Mouse (Mus musculus) frontal cortex, postnatal 36 days (tissue): Measurements from ENCODE around the gene Magix.

Experiments used
- DNase-seq, 2 experiments: peaks; one replicate each; pipeline ENCODE4 v3.0.0; 2022; ENCODE audit warnings: low spot score in 2 of 2

The Magix gene

GRCm38 (mm10) chrX:7674284-7675000, 6.6 kb downstream of the Magix start:
- DNase-seq: no peak

DNA sequence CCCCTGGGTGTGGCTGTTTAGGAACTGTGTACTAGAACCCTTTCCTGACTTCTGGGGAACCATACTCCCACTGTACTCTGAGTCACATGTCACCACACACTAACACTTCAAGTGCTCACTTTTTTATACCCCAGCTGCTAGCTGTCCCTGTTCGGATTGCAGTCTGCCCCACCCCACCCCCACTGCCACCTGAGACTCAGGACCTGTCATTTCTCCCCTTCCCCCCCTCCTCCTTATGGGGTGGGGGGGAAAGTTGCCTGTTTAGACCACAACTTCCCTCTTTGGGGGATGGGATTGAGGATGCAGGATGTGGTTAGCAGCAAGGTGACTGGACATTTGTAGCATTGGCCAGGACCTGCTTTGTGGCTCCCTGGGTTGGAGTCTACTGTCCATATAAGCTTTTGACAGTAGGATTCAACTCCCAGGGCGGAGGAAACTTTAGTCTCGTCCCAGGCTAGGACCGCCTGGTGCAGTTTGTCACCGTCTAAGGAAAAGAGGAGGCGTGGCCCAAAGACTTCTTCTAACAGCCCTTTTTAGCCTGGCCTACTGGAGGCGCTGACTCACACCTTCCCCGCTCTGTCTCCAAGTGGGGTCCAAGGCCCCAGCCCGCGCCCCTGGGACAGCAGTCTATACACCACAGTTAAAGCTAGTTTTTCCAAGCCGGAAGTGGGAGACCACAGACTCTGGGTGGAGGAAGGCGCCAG, 7.3 kb downstream of the Magix start:
- no peak for DNase-seq

DNA sequence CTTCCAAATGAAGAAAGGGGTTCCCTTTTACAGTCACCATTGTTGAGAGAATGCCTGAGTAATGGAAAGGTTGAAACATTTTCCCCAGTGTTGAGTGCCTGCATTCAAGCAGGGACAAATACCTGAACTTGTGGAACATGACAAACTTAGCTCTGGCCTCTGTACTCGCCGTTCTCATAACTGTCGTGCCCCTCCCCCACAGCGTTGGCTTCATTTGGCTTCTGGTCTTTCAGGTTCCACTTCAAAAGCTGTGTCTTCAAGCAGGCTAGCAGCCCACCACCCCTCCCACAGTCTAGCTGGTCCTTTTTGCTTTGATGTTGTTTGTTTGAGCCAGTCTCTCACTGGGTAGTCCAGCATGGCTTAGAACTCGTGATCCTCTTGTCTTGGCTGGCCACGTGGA, 8.3 kb downstream of the Magix start:
- DNase-seq: no peak

GRCm38 (mm10) chrX:7670921-7671623, 10.0 kb downstream of the Magix start, which contains the start of gene Plp2:
Gene Plp2, minus strand, starts transcription at chrX:7671390.
- no peak for DNase-seq

- peak in 1 of 2 experiments; percentile 30 for DNase-seq
These were observed 10.6 kb downstream of the Magix start for GRCm38 (mm10) chrX:7670390-7670881.

- DNase-seq: no peak
These were observed 15.1 kb downstream of the Magix start for GRCm38 (mm10) chrX:7665739-7666502.

- DNase-seq: no peak
These were observed 16.3 kb downstream of the Magix start for GRCm38 (mm10) chrX:7664791-7665190.

GRCm38 (mm10) chrX:7662936-7663335, 18.1 kb downstream of the Magix start:
- DNase-seq: no peak

- DNase-seq: no peak
These were observed 20.0 kb downstream of the Magix start for GRCm38 (mm10) chrX:7661086-7661485.

DNA sequence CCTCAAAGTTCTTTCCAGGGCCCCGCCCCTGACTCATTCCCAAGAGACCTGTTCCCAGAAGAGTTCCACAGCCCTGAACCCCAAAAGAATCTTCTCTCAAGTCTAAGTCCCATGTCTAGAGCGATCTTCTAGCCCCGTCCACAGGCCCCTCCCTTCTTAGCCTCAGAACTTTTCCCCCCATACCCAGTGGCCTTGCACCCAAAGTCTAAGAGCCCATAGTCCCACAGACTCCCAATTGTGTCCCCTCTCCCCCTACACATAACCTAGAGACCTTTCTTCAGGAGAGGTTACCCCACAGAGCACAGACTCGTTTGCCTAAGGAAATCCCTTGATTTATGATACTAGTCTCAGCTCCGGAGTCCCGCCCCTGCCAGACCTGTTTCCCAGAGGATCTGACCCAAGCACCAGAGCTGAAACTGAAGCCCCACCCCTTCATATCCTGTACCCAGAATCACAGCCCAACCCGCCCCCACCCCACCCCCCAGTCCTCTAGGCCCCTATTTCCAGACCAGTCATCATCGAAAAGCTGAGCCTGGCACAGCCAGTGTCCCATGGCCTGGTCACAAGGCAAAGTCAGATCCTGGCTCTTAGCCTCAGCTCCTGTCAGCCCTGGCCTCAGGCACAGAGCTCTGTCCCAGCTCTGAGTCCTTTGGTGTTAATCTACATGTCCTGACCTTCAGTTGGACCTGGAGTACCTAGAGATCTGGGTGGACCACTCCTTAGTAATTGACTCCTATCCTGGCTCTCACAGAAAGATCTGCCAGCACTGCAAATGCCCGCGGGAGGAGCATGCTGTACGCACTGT, 22.1 kb downstream of the Magix start:
- DNase-seq: no peak

GRCm38 (mm10) chrX:7658031-7658784, 22.8 kb downstream of the Magix start:
- DNase-seq: no peak

DNA sequence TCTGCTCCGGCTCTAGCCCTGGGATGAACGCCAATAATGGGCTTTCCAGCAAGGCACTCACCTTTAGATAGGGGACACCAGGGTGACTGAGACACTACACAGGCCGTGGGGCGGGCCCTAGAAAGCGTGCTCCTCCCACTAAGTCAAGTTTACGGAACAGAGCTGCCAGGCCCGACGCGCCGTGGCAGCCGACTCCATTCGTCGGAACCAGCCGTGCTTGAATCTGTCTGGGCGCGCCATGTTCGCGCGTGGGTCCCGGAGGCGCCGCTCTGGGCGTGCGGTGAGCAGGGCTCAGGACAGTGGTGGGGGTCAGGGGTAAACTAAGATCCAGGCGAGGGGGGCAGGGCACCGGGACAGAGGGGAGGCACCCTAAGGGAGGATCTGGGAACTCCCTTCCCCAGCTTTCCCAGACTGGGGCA, 23.8 kb downstream of the Magix start, which contains the start of gene Prickle3:
Gene Prickle3 (plus strand): TSS at position 40 of the 419 bp plus-strand sequence.
- no peak for DNase-seq

GRCm38 (mm10) chrX:7648671-7649304, 32.3 kb downstream of the Magix start:
- peak in 1 of 2 experiments; percentile 59 for DNase-seq

DNA sequence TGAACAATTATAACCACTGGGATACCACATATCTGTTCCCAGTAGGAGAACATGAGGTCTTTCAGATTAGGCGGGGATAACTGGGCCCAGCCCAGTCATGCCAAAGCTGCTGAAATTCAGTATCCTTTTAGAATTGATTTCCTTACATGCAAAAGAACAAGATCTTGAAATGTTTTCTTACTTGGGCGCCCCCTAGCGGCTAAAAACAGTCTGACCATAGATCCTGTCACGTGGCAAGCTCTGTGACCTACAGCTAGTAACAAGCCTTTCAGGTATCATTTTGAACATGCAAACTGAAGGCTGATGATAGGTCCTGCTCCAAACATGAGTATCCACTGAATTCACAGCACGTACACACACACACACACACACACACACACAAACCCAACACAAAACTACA, 35.7 kb downstream of the Magix start:
- DNase-seq: peak; percentile 73 to 87

GRCm38 (mm10) chrX:7640785-7641184, 40.3 kb downstream of the Magix start:
- no peak for DNase-seq

DNA sequence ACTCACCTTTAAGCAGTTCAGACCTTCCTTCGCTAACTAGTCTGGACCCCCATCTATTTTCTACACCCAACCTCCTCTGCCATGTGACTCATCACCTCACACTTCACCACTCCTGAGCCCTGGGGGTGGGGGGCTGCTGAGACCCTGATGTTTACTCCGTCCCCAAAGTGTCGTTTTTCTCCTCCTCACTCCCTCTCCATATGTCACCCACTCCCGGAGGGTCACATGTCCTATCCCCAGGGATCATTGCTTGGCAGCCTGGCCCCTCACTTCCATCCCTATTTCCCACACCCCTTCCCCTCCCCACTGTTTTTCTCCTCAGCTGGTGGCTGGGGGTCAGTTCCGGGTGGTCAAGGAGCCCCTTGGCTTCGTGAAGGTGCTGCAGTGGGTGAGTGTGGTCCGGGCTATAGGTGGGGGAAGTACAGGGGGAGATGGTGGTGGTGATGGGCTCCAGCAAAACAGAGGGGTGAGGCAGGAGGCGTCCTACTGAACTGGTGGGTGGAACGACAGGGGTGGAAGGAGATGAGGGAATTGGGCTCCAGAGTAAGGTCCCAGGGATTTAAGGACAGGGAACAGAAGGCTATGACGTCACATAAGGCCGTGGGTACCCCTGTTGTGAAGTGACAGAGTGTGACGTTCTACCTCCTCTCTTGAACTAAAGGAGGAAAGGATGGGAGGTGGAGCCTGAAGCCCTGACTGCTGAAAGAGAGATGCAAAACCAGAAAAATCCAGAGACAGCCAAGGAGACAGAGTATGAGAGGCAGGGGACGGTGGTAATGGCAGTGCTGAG, 41.3 kb downstream of the Magix start:
- no peak for DNase-seq

DNA sequence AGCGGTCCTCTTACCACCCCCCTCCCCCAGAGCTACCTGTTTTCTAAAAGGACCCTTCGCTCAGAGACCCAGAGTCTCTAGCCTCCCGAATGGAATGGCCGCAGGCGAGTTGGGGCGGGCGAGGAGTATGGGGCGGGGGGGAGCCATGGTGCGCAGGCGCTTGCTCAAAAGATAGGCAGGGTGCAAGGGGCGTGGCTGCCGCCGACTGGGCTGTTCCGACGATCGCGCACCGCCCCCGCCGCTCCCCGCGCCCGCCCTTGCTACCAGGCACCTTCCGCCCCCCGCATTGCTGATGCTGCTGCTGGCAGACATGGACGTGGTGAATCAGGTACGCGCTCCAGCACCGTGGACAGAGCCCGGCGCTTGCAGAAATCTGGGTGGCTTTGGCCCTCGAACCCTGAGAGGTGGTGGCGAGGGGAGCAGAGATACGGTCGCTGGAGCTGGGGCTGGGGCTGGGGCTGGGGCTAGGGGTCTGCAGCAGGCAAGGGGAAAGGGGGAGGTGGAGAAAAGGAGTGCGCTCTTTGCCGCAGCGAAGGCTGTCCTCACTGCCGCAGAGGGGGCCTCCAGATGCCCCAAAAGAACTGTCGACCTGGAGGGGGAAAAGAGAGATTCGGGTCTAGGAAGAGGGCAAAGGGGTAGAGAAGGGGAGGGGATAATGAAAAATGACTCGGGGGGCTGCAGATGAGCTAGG, 42.5 kb downstream of the Magix start, which contains the start of gene Syp:
Gene Syp (plus strand): TSS at position 71 of the 691 bp plus-strand sequence.
- peak; percentile 82 to 91 for DNase-seq

- DNase-seq: peak; percentile 52 to 69
These were observed 46.0 kb downstream of the Magix start for GRCm38 (mm10) chrX:7635101-7635500.
